Comparison of ENCODE assay signal across 26 mouse cellular contexts in genomic region chr19:61234532-61234931, GRCm38 (mm10). TPM values are rescaled to one million over a fixed set of nuclear protein-coding genes. Genes with fewer than 3 reads are reported as not detected.
"Had no signal": no experiment of that assay in that cellular context is flagged by ENCODE, and none has a peak within 500 bp of the region (broad histone marks: within the 10 kb centered on the region; RNA-seq: fewer than 3 reads in every experiment).

No protein-coding gene starts in this region.

- H3K4me1 ChIP-seq: liver, embryonic 15.5 days; lung, embryonic 15.5 days; midbrain, embryonic 13.5 days; midbrain, embryonic 15.5 days; neural tube, embryonic 13.5 days; neural tube, embryonic 15.5 days had no signal

- H3K27me3 ChIP-seq: liver, embryonic 15.5 days; lung, embryonic 15.5 days; megakaryocyte, embryonic 14.5 days; midbrain, embryonic 13.5 days; midbrain, embryonic 15.5 days; neural tube, embryonic 13.5 days; neural tube, embryonic 15.5 days had no signal

- ATAC-seq: liver, postnatal 0 days; lung, postnatal 0 days; midbrain, embryonic 13.5 days; midbrain, embryonic 15.5 days had no signal

- H3K9me3 ChIP-seq: liver, embryonic 15.5 days; lung, embryonic 15.5 days; megakaryocyte, embryonic 14.5 days; midbrain, embryonic 13.5 days; midbrain, embryonic 15.5 days; neural tube, embryonic 13.5 days; neural tube, embryonic 15.5 days had no signal

- H3K36me3 ChIP-seq: liver, embryonic 15.5 days; lung, embryonic 15.5 days; midbrain, embryonic 13.5 days; midbrain, embryonic 15.5 days; neural tube, embryonic 13.5 days; neural tube, embryonic 15.5 days had no signal

- DNase-seq: liver, postnatal 0 days; lung, adult 2 months; lung, postnatal 14 days; lung, postnatal 36 days; right cerebral cortex, adult 18-20 months; thymus, adult 18-20 months; thymus, postnatal 14 days; thymus, postnatal 36 days had no signal

- H3K9ac ChIP-seq: liver, embryonic 15.5 days; liver, postnatal 0 days; lung, embryonic 15.5 days; midbrain, embryonic 13.5 days; midbrain, embryonic 15.5 days; neural tube, embryonic 13.5 days; neural tube, embryonic 15.5 days had no signal

- H3K27ac ChIP-seq: liver, embryonic 15.5 days; lung, embryonic 15.5 days; macrophage; midbrain, embryonic 13.5 days; midbrain, embryonic 15.5 days; neural tube, embryonic 13.5 days; neural tube, embryonic 15.5 days had no signal

- H3K4me2 ChIP-seq: liver, embryonic 15.5 days; lung, embryonic 15.5 days; midbrain, embryonic 11.5 days; midbrain, embryonic 13.5 days; midbrain, embryonic 15.5 days; neural tube, embryonic 13.5 days; neural tube, embryonic 15.5 days had no signal

- H3K4me3 ChIP-seq: liver, embryonic 15.5 days; lung, embryonic 15.5 days; megakaryocyte, embryonic 14.5 days; midbrain, embryonic 13.5 days; midbrain, embryonic 15.5 days; neural tube, embryonic 13.5 days; neural tube, embryonic 15.5 days had no signal

RNA-seq across cellular contexts. Expression of gene Gm6020, which starts 50.8 kb away (rescaled TPM):
- total RNA-seq: megakaryocyte progenitor cell, adult 5-6 weeks; midbrain, postnatal 0 days; monocyte, adult 5-6 weeks had no signal
- polyA plus RNA-seq: liver, embryonic 15.5 days; liver, postnatal 0 days; lung, adult 2 months; lung, embryonic 15.5 days; lung, postnatal 0 days; macrophage; midbrain, embryonic 11.5 days; midbrain, embryonic 13.5 days; midbrain, embryonic 15.5 days; midbrain, postnatal 0 days; neural tube, embryonic 11.5 days; neural tube, embryonic 13.5 days; neural tube, embryonic 15.5 days; spleen, adult 2 months; stomach, embryonic 14.5 days; stomach, embryonic 16.5 days; thymus, postnatal 0 days had no signal

RNA-seq across cellular contexts. Expression of gene Gm7102, which starts 58.4 kb away (rescaled TPM):
- total RNA-seq: monocyte, adult 5-6 weeks had no signal
- polyA plus RNA-seq: liver, embryonic 15.5 days; liver, postnatal 0 days; lung, adult 2 months; macrophage; midbrain, embryonic 11.5 days; midbrain, embryonic 13.5 days; neural tube, embryonic 11.5 days; spleen, adult 2 months; thymus, postnatal 0 days had no signal
